Mouse (Mus musculus): Measurements from ENCODE around the gene Zfp445.

DNA sequence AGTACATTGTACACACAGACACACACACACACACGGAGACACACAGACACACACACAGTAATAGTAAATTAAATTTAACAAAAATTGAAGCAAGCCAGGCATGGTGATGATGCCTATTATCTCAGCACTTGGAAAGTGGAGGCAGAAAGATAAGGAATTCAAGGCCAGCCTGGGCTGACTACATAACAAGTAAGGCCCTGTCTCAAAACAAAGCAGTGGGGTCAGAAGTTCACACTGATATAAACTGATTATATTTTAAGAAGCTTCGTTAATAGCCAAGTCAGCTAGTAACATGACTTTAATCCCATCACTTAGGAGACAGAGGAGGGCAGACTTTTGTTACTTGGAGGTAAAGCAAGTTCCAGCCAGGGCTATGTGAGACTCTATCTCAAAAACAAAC, 2.1 kb downstream of the Zfp445 start:
- no peak for TF ChIP-seq CTCF (IDR thresholded peaks at IDR 0.05; ENCODE audit: control insufficient read depth, insufficient read depth, insufficient read length)
- TF ChIP-seq MYOG (IDR thresholded peaks at IDR 0.05; ENCODE audit: control insufficient read depth, extremely low read depth, insufficient read length): no peak
- no peak for TF ChIP-seq FOSL1 (IDR thresholded peaks at IDR 0.05; ENCODE audit: insufficient read depth, low read length, poor library complexity, severe bottlenecking)
- no peak for TF ChIP-seq USF1 (IDR thresholded peaks at IDR 0.05; ENCODE audit: low read depth)
- TF ChIP-seq MYOD1 (IDR thresholded peaks at IDR 0.05; ENCODE audit: control insufficient read depth, insufficient read length, low read depth): no peak
